Mouse (Mus musculus) MEL (cell line): ENCODE results near the gene Abcg1.

Experiments used
- CTCF ChIP-seq, 3 experiments: IDR thresholded peaks in 2 of 3; conservative IDR thresholded peaks in 1 of 3; 2 replicates each; pipeline ENCODE4 v1.5.1; 2011 to 2012; ENCODE audit warnings: low read length in 3 of 3, low read depth in 2 of 3, mild to moderate bottlenecking in 2 of 3, improper control_type of control experiment in 1 of 3, inconsistent platforms in 1 of 3, mixed read lengths in 1 of 3, moderate library complexity in 1 of 3; ENCODE audit not compliant: control insufficient read depth in 1 of 3, insufficient read depth in 1 of 3, poor library complexity in 1 of 3, severe bottlenecking in 1 of 3
- ELF1 ChIP-seq: IDR thresholded peaks from 2 replicates; pipeline ENCODE4 v1.6.1; 2014; ENCODE audit warnings: low read depth, mild to moderate bottlenecking, inconsistent platforms, low read length, improper control_type of control experiment, moderate library complexity
- EP300 ChIP-seq, 2 experiments: IDR thresholded peaks; 2 replicates each; pipeline ENCODE4 v1.6.1; 2011; ENCODE audit warnings: improper control_type of control experiment in 2 of 2, low read length in 2 of 2, low read depth in 1 of 2, mild to moderate bottlenecking in 1 of 2
- JUND ChIP-seq: IDR thresholded peaks from 2 replicates; pipeline ENCODE4 v1.6.1; 2011; ENCODE audit warnings: low read depth, mild to moderate bottlenecking, improper control_type of control experiment, low read length
- MAX ChIP-seq: IDR thresholded peaks from 2 replicates; pipeline ENCODE4 v1.6.1; 2011; ENCODE audit warnings: low read length, improper control_type of control experiment
- POLR2A ChIP-seq, 2 experiments: IDR thresholded peaks; 2 replicates each; pipeline ENCODE4 v1.6.1; 2011 to 2012; ENCODE audit warnings: low read length in 2 of 2, mild to moderate bottlenecking in 2 of 2, control low read depth in 1 of 2, improper control_type of control experiment in 1 of 2, low read depth in 1 of 2, moderate library complexity in 1 of 2; ENCODE audit not compliant: control insufficient read depth in 1 of 2, insufficient read depth in 1 of 2, poor library complexity in 1 of 2
- POLR2AphosphoS5 ChIP-seq: IDR thresholded peaks from 2 replicates; pipeline ENCODE4 v1.6.1; 2012; ENCODE audit warnings: low read depth, borderline replicate concordance, mild to moderate bottlenecking, inconsistent platforms, low read length, moderate library complexity, mixed read lengths
- ZMIZ1 ChIP-seq: IDR thresholded peaks from 2 replicates; pipeline ENCODE4 v1.6.1; 2012; ENCODE audit warnings: low read depth, mild to moderate bottlenecking, inconsistent platforms, low read length, improper control_type of control experiment, moderate library complexity

GRCm38 (mm10) chr17:31057151-31057890 is at the start of gene Abcg1:
- TF ChIP-seq MAX (peak; percentile 57; the same call in 1 of the 2 replicates), POLR2A (IDR thresholded peaks at IDR 0.05; ENCODE audit: control insufficient read depth in 1 of 2, insufficient read depth in 1 of 2, low read depth in 1 of 2, low read length in 2 of 2, poor library complexity in 1 of 2) (peak in 1 of 2 experiments; percentile 57; a peak in 1 of 4 replicates), POLR2AphosphoS5 (no peak), ELF1 (no peak), JUND (no peak), CTCF (IDR thresholded peaks at IDR 0.05 in 2 of 3, conservative IDR thresholded peaks at IDR 0.05 in 1 of 3; ENCODE audit: control insufficient read depth in 1 of 3, insufficient read depth in 1 of 3, low read depth in 2 of 3, low read length in 3 of 3, poor library complexity in 1 of 3, severe bottlenecking in 1 of 3) (peak in 1 of 3 experiments; percentile 25; a peak in 3 of 6 replicates), EP300 (IDR thresholded peaks at IDR 0.05; ENCODE audit: low read depth in 1 of 2, low read length in 2 of 2) (no peak), ZMIZ1 (no peak)
